Mouse (Mus musculus) midbrain, embryonic 15.5 days (tissue): ENCODE data around the gene Cpz. TPM values are rescaled to one million over a fixed set of nuclear protein-coding genes. Genes with fewer than 3 reads are reported as not detected.

Experiments used
- ATAC-seq: fragments of 200-750 bp; cut with Nextera tagmentation; replicated peaks from 2 replicates; pipeline ENCODE4 v1.8.0; 2017; ENCODE audit warnings: moderate TSS enrichment
- H3K27ac ChIP-seq: fragments of 300-500 bp; sonication (generic); 2 replicates; pipeline ENCODE4 v1.5.1; 2015; ENCODE audit warnings: mild to moderate bottlenecking, inconsistent platforms
- H3K27me3 ChIP-seq: fragments of 300-500 bp; sonication (generic); replicated peaks from 2 replicates; pipeline ENCODE4 v1.6.1; 2015; ENCODE audit warnings: inconsistent platforms
- H3K36me3 ChIP-seq: fragments of 300-500 bp; sonication (generic); replicated peaks from 2 replicates; pipeline ENCODE4 v1.6.1; 2015; ENCODE audit warnings: inconsistent platforms
- H3K4me1 ChIP-seq: fragments of 300-500 bp; sonication (generic); 2 replicates; pipeline ENCODE4 v1.6.1; 2015; ENCODE audit warnings: inconsistent platforms
- H3K4me2 ChIP-seq: fragments of 300-500 bp; sonication (generic); 2 replicates; pipeline ENCODE4 v1.6.1; 2015; ENCODE audit warnings: inconsistent platforms, mild to moderate bottlenecking, moderate library complexity
- H3K4me3 ChIP-seq: fragments of 300-500 bp; sonication (generic); 2 replicates; pipeline ENCODE4 v1.5.1; 2015; ENCODE audit warnings: mild to moderate bottlenecking, inconsistent platforms
- H3K9ac ChIP-seq: fragments of 300-500 bp; sonication (generic); 2 replicates; pipeline ENCODE4 v1.6.1; 2015; ENCODE audit warnings: mild to moderate bottlenecking, inconsistent platforms
- H3K9me3 ChIP-seq: fragments of 300-500 bp; sonication (generic); 2 replicates; pipeline ENCODE4 v1.6.1; 2016; ENCODE audit warnings: inconsistent platforms
- WGBS: fragments of 180-500 bp; shearing (Covaris S2); methylation state at CpG from one replicate; pipeline ENCODE4 v1.1.7; 2015; ENCODE audit warnings: mixed read lengths; 5-methylcytosine and 5-hydroxymethylcytosine counted together
- polyA plus RNA-seq: library from polyadenylated mRNA; unstranded; fragments of >200 nt; fragmentation: Nextera tagmentation; extraction: Ambion mirVana; gene quantifications from 2 replicates; pipeline ENCODE4 v1.2.1, GENCODE M21; 2015

Cpz gene
- polyA plus RNA-seq, 1 experiment from 2014 or later: 2.2 TPM

DNA sequence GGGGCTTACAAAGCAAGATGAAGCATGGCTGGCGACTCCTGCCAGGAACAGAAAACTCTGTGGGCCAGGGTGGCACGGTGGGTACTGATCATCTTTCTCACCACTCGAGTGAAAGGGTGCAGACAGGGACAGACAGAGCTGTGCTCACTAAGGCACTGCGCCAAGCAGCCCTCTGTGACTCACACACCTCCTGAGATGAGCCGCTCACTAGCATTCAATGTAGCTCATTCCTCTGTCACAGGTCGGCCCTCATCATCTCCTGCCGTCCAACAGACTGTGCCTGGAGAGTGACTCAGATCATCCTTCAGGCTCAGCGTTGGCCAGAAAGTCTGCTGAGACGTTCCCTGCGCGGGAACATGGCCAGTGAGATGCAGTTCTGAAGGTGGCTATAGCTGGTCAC is 8.7 kb downstream of the Cpz start:
- no peak overlapping the region for H3K4me3 ChIP-seq
- no peak for ATAC-seq
- H3K9me3 ChIP-seq: no peaks in the 10 kb centered on the region
- no peak overlapping the region for H3K27ac ChIP-seq
- peaks cover 4% of the 10 kb centered on the region; the same call in 1 of the 2 replicates for H3K27me3 ChIP-seq
- H3K9ac ChIP-seq: no peak overlapping the region
- H3K4me2 ChIP-seq: no peak overlapping the region
- H3K4me1 ChIP-seq: no peaks in the 10 kb centered on the region
- 89% methylated on average over 11 of the region's 11 CpGs for WGBS
- H3K36me3 ChIP-seq: no peaks in the 10 kb centered on the region

- Histone ChIP-seq H3K36me3 (no peaks in the 10 kb centered on the region), H3K9me3 (no peaks in the 10 kb centered on the region), H3K9ac (no peak overlapping the region), H3K27me3 (no peaks in the 10 kb centered on the region), H3K4me2 (no peak overlapping the region), H3K27ac (no peak overlapping the region), H3K4me1 (no peaks in the 10 kb centered on the region), H3K4me3 (no peak overlapping the region)
- ATAC-seq: no peak
- WGBS: 24% methylated on average over 5 of the region's 5 CpGs
These were observed 14.9 kb downstream of the Cpz start for GRCm38 (mm10) chr5:35510589-35510988.

GRCm38 (mm10) chr5:35505016-35505415 is 20.5 kb downstream of the Cpz start:
- Histone ChIP-seq H3K36me3 (no peaks in the 10 kb centered on the region), H3K4me2 (no peak overlapping the region), H3K27ac (no peak overlapping the region), H3K9me3 (no peaks in the 10 kb centered on the region), H3K4me1 (no peaks in the 10 kb centered on the region), H3K4me3 (no peak overlapping the region), H3K9ac (no peak overlapping the region), H3K27me3 (no peaks in the 10 kb centered on the region)
- WGBS: 80% methylated on average over 7 of the region's 7 CpGs
- no peak for ATAC-seq

- Histone ChIP-seq H3K4me1 (no peaks in the 10 kb centered on the region), H3K4me3 (no peak overlapping the region), H3K4me2 (no peak overlapping the region), H3K36me3 (no peaks in the 10 kb centered on the region), H3K27ac (no peak overlapping the region), H3K9ac (no peak overlapping the region), H3K9me3 (no peaks in the 10 kb centered on the region), H3K27me3 (no peaks in the 10 kb centered on the region)
- ATAC-seq: no peak
- WGBS: 26% methylated on average over 7 of the region's 7 CpGs
These were observed 28.2 kb downstream of the Cpz start for GRCm38 (mm10) chr5:35497344-35497743.

- 28% methylated on average over 5 of the region's 5 CpGs for WGBS
These were observed 29.5 kb downstream of the Cpz start for GRCm38 (mm10) chr5:35495989-35496388.

DNA sequence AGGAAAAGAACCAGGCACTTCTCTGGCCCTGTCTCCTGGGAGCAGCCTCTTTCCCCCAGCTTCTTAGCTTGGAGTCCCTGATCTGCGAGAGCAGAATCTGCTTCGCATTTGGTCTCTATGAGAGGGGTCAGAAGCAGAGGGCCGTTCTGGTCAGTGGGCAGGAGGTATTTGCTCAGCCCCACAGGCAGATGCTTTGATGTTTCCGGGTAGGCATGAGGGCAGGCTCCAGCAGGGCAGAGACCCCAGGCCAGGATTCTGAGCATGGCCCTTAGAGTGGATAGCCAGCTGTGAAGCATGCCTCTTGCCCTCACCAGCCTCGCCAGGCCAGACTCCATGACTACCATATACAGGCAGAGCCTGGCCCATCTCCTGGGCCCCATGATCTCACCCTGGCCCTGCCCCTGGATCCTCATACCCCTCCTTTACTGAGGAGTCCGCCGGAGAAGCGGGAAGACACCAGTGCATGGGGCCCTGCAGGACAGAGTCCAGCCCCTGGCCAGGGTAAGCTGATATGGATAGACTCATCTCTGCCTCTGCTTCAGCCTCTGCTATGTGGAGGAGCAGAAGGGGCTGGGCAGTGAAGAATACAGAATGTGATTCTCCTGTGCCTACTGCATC is 30.6 kb downstream of the Cpz start:
- no peaks in the 10 kb centered on the region for H3K36me3 ChIP-seq
- no peak overlapping the region for H3K4me3 ChIP-seq
- ATAC-seq: no peak
- no peak overlapping the region for H3K9ac ChIP-seq
- H3K27me3 ChIP-seq: no peaks in the 10 kb centered on the region
- no peaks in the 10 kb centered on the region for H3K4me1 ChIP-seq
- 24% methylated on average over 8 of the region's 8 CpGs for WGBS
- H3K4me2 ChIP-seq: no peak overlapping the region
- no peak overlapping the region for H3K27ac ChIP-seq
- no peaks in the 10 kb centered on the region for H3K9me3 ChIP-seq

More at GRCm38 (mm10) chr5:35495989-35496388, 29.5 kb downstream of the Cpz start:
- no peaks in the 10 kb centered on the region for H3K27me3 ChIP-seq
- H3K4me2 ChIP-seq: no peak overlapping the region
- H3K9me3 ChIP-seq: no peaks in the 10 kb centered on the region
- H3K36me3 ChIP-seq: no peaks in the 10 kb centered on the region
- H3K27ac ChIP-seq: no peak overlapping the region
- no peak overlapping the region for H3K4me3 ChIP-seq
- no peaks in the 10 kb centered on the region for H3K4me1 ChIP-seq
- H3K9ac ChIP-seq: no peak overlapping the region
- ATAC-seq: no peak

DNA sequence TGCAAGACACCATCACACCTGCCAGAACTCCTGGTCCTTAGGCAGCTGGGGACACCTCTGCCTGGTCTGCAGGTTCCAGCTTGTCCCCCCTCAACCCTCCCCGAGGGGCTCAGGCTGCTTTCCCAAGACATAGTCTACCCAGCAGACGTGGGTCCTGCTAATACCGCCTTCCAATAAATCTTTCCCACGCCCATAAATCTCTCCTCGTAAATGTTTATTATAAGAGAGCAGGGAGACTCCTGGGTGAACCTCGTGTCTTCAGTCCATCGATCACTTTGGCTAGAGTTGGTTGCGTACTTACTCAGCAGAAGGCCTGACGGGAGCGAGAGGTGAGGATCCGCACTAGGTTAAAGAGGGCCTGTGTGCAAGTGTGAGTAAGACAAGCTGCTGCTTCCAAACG is 31.7 kb downstream of the Cpz start:
- 88% methylated on average over 12 of the region's 12 CpGs for WGBS
- Histone ChIP-seq H3K27ac (no peak overlapping the region), H3K9ac (no peak overlapping the region), H3K9me3 (no peaks in the 10 kb centered on the region), H3K4me3 (no peak overlapping the region), H3K4me1 (no peaks in the 10 kb centered on the region), H3K27me3 (no peaks in the 10 kb centered on the region), H3K36me3 (no peaks in the 10 kb centered on the region), H3K4me2 (no peak overlapping the region)
- no peak for ATAC-seq

GRCm38 (mm10) chr5:35479521-35479920 is 46.0 kb downstream of the Cpz start:
- Histone ChIP-seq H3K36me3 (no peaks in the 10 kb centered on the region), H3K27ac (no peak overlapping the region), H3K4me1 (no peaks in the 10 kb centered on the region), H3K4me3 (no peak overlapping the region), H3K9me3 (no peaks in the 10 kb centered on the region), H3K4me2 (no peak overlapping the region), H3K27me3 (0 out of 2 replicates have a peak, but pooled peaks cover 2% of the 10 kb centered on the region), H3K9ac (no peak overlapping the region)
- WGBS: 39% methylated on average over 4 of the region's 4 CpGs
- ATAC-seq: no peak

DNA sequence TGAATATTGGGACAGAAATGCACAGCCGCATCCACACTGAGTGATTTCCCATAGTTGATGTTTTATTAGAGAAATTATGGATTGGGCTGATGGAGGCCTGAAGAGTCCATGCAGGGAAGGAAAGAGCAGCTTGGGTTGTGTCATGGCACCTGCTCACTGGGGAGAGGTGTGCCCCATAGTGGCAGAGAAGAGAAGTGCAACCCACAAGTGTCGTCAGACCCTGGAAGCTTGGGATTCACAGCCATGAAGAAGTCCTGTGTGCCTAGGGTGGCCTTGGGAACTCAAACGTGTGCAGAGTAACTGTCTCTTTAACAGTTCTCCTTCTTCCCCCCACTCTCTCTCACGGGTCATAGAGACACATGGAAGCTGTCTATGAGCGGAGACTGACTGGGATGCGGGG is 50.3 kb downstream of the Cpz start:
- WGBS: 49% methylated on average over 6 of the region's 6 CpGs
- no peak for ATAC-seq
- Histone ChIP-seq H3K9me3 (no peaks in the 10 kb centered on the region), H3K36me3 (no peaks in the 10 kb centered on the region), H3K4me1 (no peaks in the 10 kb centered on the region), H3K4me2 (no peak overlapping the region), H3K27ac (no peak overlapping the region), H3K9ac (no peak overlapping the region), H3K4me3 (no peak overlapping the region), H3K27me3 (0 out of 2 replicates have a peak, but pooled peaks cover 2% of the 10 kb centered on the region)

- peaks cover 6% of the 10 kb centered on the region; the same call in 1 of the 2 replicates for H3K4me1 ChIP-seq
- no peak overlapping the region for H3K4me3 ChIP-seq
- no peaks in the 10 kb centered on the region for H3K36me3 ChIP-seq
- no peak overlapping the region for H3K27ac ChIP-seq
- H3K4me2 ChIP-seq: no peak overlapping the region
- peaks cover 2% of the 10 kb centered on the region; the same call in 1 of the 2 replicates for H3K27me3 ChIP-seq
- WGBS: 44% methylated on average over 7 of the region's 7 CpGs
- ATAC-seq: no peak
- no peaks in the 10 kb centered on the region for H3K9me3 ChIP-seq
- H3K9ac ChIP-seq: no peak overlapping the region
These were observed 54.5 kb downstream of the Cpz start for GRCm38 (mm10) chr5:35470885-35471528.

DNA sequence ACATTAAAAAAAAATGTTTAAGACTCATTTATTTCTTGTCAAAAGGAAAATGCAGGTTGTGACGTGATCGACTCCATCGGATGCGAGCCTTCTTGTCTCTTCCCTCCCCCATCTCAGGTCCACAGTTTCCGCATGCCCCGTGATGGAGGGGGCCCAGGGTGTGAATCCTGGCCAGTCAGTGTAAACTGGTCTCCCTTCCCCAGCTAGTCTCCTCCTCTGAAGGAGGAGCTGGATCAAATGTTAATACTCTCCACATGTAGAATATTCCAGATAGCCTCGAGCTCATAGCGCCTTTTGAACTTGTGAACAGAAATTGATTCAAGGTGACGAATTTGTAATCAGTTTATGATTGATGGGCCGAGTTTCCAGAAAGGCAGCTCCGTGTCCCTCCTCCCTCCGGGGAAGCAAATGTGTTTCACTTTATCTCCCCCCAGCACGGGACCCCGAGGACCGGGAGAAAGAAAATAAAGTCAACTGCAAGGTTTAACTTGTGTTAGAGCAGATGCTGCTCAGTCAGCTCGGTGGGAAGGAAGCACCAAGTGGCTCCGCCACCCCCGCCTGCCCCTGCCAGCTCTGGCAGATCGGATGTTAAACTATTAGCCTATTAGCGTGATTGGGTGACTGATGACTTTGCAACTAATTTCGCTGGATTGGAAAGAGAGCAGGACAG is 59.4 kb downstream of the Cpz start:
- no peak overlapping the region for H3K9ac ChIP-seq
- H3K36me3 ChIP-seq: no peaks in the 10 kb centered on the region
- no peak overlapping the region for H3K4me2 ChIP-seq
- no peak overlapping the region for H3K4me3 ChIP-seq
- H3K9me3 ChIP-seq: no peaks in the 10 kb centered on the region
- peaks cover 6% of the 10 kb centered on the region; the same call in 1 of the 2 replicates for H3K4me1 ChIP-seq
- WGBS: 62% methylated on average over 21 of the region's 21 CpGs
- ATAC-seq: no peak
- no peaks in the 10 kb centered on the region; the same call in none of the 2 replicates for H3K27me3 ChIP-seq
- no peak overlapping the region for H3K27ac ChIP-seq

- Histone ChIP-seq H3K4me3 (no peak overlapping the region), H3K9me3 (no peaks in the 10 kb centered on the region), H3K27ac (no peak overlapping the region), H3K9ac (no peak overlapping the region), H3K4me2 (no peak overlapping the region), H3K27me3 (no peaks in the 10 kb centered on the region; the same call in 1 of the 2 replicates), H3K4me1 (peaks cover 6% of the 10 kb centered on the region; the same call in 1 of the 2 replicates), H3K36me3 (no peaks in the 10 kb centered on the region)
- no peak for ATAC-seq
- WGBS: 64% methylated on average over 8 of the region's 8 CpGs
These were observed 63.4 kb downstream of the Cpz start for GRCm38 (mm10) chr5:35462081-35462480.
